Mouse (Mus musculus) liver, embryonic 16.5 days (tissue): Measurements from ENCODE around the gene Irak3. TPM values are rescaled to one million over a fixed set of nuclear protein-coding genes. Genes with fewer than 3 reads are reported as not detected.
"Not testable (repeated sequence)": the region's sequence is repeated elsewhere in the genome, so short reads cannot be mapped to it uniquely, and the experiment has no call there.

Experiments used
- ATAC-seq: fragments of 200-750 bp; cut with Nextera tagmentation; 2 replicates; pipeline ENCODE4 v1.8.0; 2017; ENCODE audit warnings: low read depth, mild to moderate bottlenecking, moderate number of reproducible peaks, moderate library complexity
- H3K27ac ChIP-seq: fragments of 300-500 bp; sonication (generic); 2 replicates; pipeline ENCODE4 v1.5.1; 2014; ENCODE audit warnings: mild to moderate bottlenecking, low read length
- H3K27me3 ChIP-seq: fragments of 300-500 bp; sonication (generic); 2 replicates; pipeline ENCODE4 v1.6.1; 2014; ENCODE audit warnings: low read depth, low read length, mixed read lengths; ENCODE audit not compliant: control insufficient read depth, insufficient read depth
- H3K36me3 ChIP-seq: fragments of 300-500 bp; sonication (generic); 2 replicates; pipeline ENCODE4 v1.6.1; 2014; ENCODE audit warnings: mild to moderate bottlenecking; ENCODE audit not compliant: control insufficient read depth, insufficient read depth
- H3K4me1 ChIP-seq: fragments of 300-500 bp; sonication (generic); 2 replicates; pipeline ENCODE4 v1.6.1; 2014; ENCODE audit warnings: low read depth, low read length, mixed read lengths; ENCODE audit not compliant: control insufficient read depth
- H3K4me2 ChIP-seq: fragments of 300-500 bp; sonication (generic); 2 replicates; pipeline ENCODE4 v1.6.1; 2014; ENCODE audit warnings: low read depth, low read length, mixed read lengths
- H3K4me3 ChIP-seq: fragments of 300-500 bp; sonication (generic); 2 replicates; pipeline ENCODE4 v1.5.1; 2014; ENCODE audit warnings: low read depth, mild to moderate bottlenecking, low read length
- H3K9ac ChIP-seq: fragments of 300-500 bp; sonication (generic); 2 replicates; pipeline ENCODE4 v1.6.1; 2014; ENCODE audit warnings: low read depth, low read length
- H3K9me3 ChIP-seq: fragments of 300-500 bp; sonication (generic); replicated peaks from 2 replicates; pipeline ENCODE4 v1.6.1; 2016; ENCODE audit warnings: low read length; ENCODE audit not compliant: control insufficient read depth
- WGBS: fragments of 180-500 bp; shearing (Covaris S2); extraction: QIAGEN DNeasy Blood & Tissue Kit; methylation state at CpG from one replicate; pipeline ENCODE4 v1.1.7; 2014; ENCODE audit not compliant: insufficient replicate concordance; 5-methylcytosine and 5-hydroxymethylcytosine counted together
- polyA plus RNA-seq: library from polyadenylated mRNA; unstranded; fragments of >200 nt; fragmentation: Nextera tagmentation; extraction: Ambion mirVana; gene quantifications from 2 replicates; pipeline ENCODE4 v1.2.1, GENCODE M21; 2015

The Irak3 gene
- polyA plus RNA-seq, 1 experiment from 2014 or later, result 1.8 TPM

GRCm38 (mm10) chr10:120125465-120125857 lies 76.5 kb downstream of the Irak3 start:
- H3K4me1 ChIP-seq, result no peaks in the 10 kb centered on the region
- H3K9ac ChIP-seq, result no peak overlapping the region
- H3K4me2 ChIP-seq, result no peak overlapping the region
- H3K27me3 ChIP-seq, result no peaks in the 10 kb centered on the region
- no peaks in the 10 kb centered on the region for H3K36me3 ChIP-seq
- WGBS, result 27% methylated on average over 10 of the region's 10 CpGs
- no peak for ATAC-seq
- H3K4me3 ChIP-seq, result no peak overlapping the region
- H3K9me3 ChIP-seq, result no peaks in the 10 kb centered on the region
- H3K27ac ChIP-seq, result no peak overlapping the region

- Histone ChIP-seq H3K4me1 (no peaks in the 10 kb centered on the region), H3K4me3 (no peak overlapping the region), H3K36me3 (no peaks in the 10 kb centered on the region), H3K9ac (no peak overlapping the region), H3K27ac (no peak overlapping the region), H3K9me3 (no peaks in the 10 kb centered on the region), H3K27me3 (no peaks in the 10 kb centered on the region), H3K4me2 (no peak overlapping the region)
- 41% methylated on average over 7 of the region's 7 CpGs for WGBS
- peak; percentile 67 for ATAC-seq
Measured at GRCm38 (mm10) chr10:120124801-120125464, 77.0 kb downstream of the Irak3 start.

GRCm38 (mm10) chr10:120123721-120124120 lies 78.2 kb downstream of the Irak3 start:
- H3K9me3 ChIP-seq, result no peaks in the 10 kb centered on the region
- H3K4me3 ChIP-seq, result no peak overlapping the region
- no peak for ATAC-seq
- no peak overlapping the region for H3K4me2 ChIP-seq
- no peaks in the 10 kb centered on the region for H3K27me3 ChIP-seq
- H3K27ac ChIP-seq, result no peak overlapping the region
- 71% methylated on average over 3 of the region's 3 CpGs for WGBS
- H3K4me1 ChIP-seq, result no peaks in the 10 kb centered on the region
- H3K9ac ChIP-seq, result no peak overlapping the region
- H3K36me3 ChIP-seq, result no peaks in the 10 kb centered on the region

- Histone ChIP-seq H3K4me1 (peaks cover 8% of the 10 kb centered on the region), H3K4me3 (no peak overlapping the region), H3K9me3 (no peaks in the 10 kb centered on the region), H3K4me2 (no peak overlapping the region), H3K27ac (no peak overlapping the region), H3K36me3 (no peaks in the 10 kb centered on the region), H3K9ac (no peak overlapping the region), H3K27me3 (no peaks in the 10 kb centered on the region)
- 69% methylated on average over 1 of the region's 1 CpGs for WGBS
- no peak for ATAC-seq
Measured at GRCm38 (mm10) chr10:120115249-120115648, 86.7 kb downstream of the Irak3 start.

- H3K4me2 ChIP-seq, result no peak overlapping the region
- no peak for ATAC-seq
- H3K4me3 ChIP-seq, result no peak overlapping the region
- H3K27ac ChIP-seq, result no peak overlapping the region
- WGBS, result 65% methylated on average over 7 of the region's 7 CpGs
- peaks cover 8% of the 10 kb centered on the region for H3K4me1 ChIP-seq
- no peaks in the 10 kb centered on the region for H3K27me3 ChIP-seq
- H3K9ac ChIP-seq, result no peak overlapping the region
- H3K36me3 ChIP-seq, result no peaks in the 10 kb centered on the region
- H3K9me3 ChIP-seq, result no peaks in the 10 kb centered on the region
Measured at GRCm38 (mm10) chr10:120114493-120114892, 87.4 kb downstream of the Irak3 start.

- ATAC-seq, result no peak
- no peak overlapping the region for H3K9ac ChIP-seq
- no peak overlapping the region for H3K27ac ChIP-seq
- H3K4me2 ChIP-seq, result no peak overlapping the region
- H3K4me1 ChIP-seq, result peaks cover 8% of the 10 kb centered on the region
- WGBS, result 83% methylated on average over 6 of the region's 6 CpGs
- H3K27me3 ChIP-seq, result no peaks in the 10 kb centered on the region
- H3K9me3 ChIP-seq, result no peaks in the 10 kb centered on the region
- H3K4me3 ChIP-seq, result no peak overlapping the region
- no peaks in the 10 kb centered on the region for H3K36me3 ChIP-seq
Measured at GRCm38 (mm10) chr10:120113980-120114379, 88.0 kb downstream of the Irak3 start.

- not testable (repeated sequence) for H3K9me3 ChIP-seq, H3K4me1 ChIP-seq, H3K36me3 ChIP-seq, H3K27me3 ChIP-seq, ATAC-seq
- Histone ChIP-seq H3K27ac (peak overlapping the region; percentile 97), H3K9ac (peak overlapping the region; percentile 71), H3K4me2 (peak overlapping the region; percentile 95), H3K4me3 (peak overlapping the region; percentile 88)
- 31% methylated on average over 9 of the region's 9 CpGs for WGBS
Measured at GRCm38 (mm10) chr10:120113482-120113881, 88.4 kb downstream of the Irak3 start.

GRCm38 (mm10) chr10:120112507-120113396 lies 89.2 kb downstream of the Irak3 start, which contains the start of gene Helb:
Gene Helb, minus strand, starts transcription at chr10:120112987.
- under 1% methylated on average over 55 of the region's 55 CpGs for WGBS
- Histone ChIP-seq H3K36me3 (0 out of 2 replicates have a peak, but pooled peaks cover 2% of the 10 kb centered on the region), H3K4me3 (peak within 1 kb of the TSS; percentile 88), H3K27ac (peak within 1 kb of the TSS; percentile 97), H3K27me3 (no peaks in the 10 kb centered on the region), H3K9ac (peak within 1 kb of the TSS; percentile 88), H3K4me2 (peak within 1 kb of the TSS; percentile 95), H3K4me1 (peaks cover 8% of the 10 kb centered on the region), H3K9me3 (no peaks in the 10 kb centered on the region)
- peak; percentile 99 for ATAC-seq
